Mouse (Mus musculus) left cerebral cortex, postnatal 25 days (tissue): ENCODE measurements around the gene Prr36. TPM values are rescaled to one million over a fixed set of nuclear protein-coding genes. Genes with fewer than 3 reads are reported as not detected.
"Not testable (repeated sequence)": the region's sequence is repeated elsewhere in the genome, so short reads cannot be mapped to it uniquely, and the experiment has no call there.

Experiments
- DNase-seq, 2 experiments: peaks; one replicate each; pipeline ENCODE4 v3.0.0; 2022; ENCODE audit warnings: low spot score in 2 of 2, mixed read lengths in 1 of 2
- intact Hi-C: fragments of 180-260 bp; cut with DNase I; formaldehyde crosslinking; loops from one replicate; pipeline ENCODE4 v1.15.1; 2025
- total RNA-seq, 2 experiments: library from RNA; stranded (reverse); gene quantifications; 2 replicates each; pipeline ENCODE4 v1.2.3; 2021

The Prr36 gene
- total RNA-seq, result 10 to 100 TPM; 37.7 to 41.3 TPM

- intact Hi-C loops, result loop anchor here (2.0 to 5.0 kb wide), 2 partner anchors 22 to 40 kb away; partner anchors contain the start of genes Ctxn1, Gm49320 and Map2k7
- peak; percentile 70 to 71 for DNase-seq
These were observed at the start of gene Prr36 for GRCm38 (mm10) chr8:4216791-4217621. Gene Prr36 (minus strand): TSS chr8:4217459.

- DNase-seq, result peak in 1 of 2 experiments; percentile 53
These were observed 48.1 kb upstream of the Prr36 start for GRCm38 (mm10) chr8:4265160-4265914.

GRCm38 (mm10) chr8:4263105-4263791 is 46.0 kb upstream of the Prr36 start:
- peak in 1 of 2 experiments; percentile 88 for DNase-seq
- intact Hi-C loops, result loop anchor here (10.0 kb wide), 1 partner anchor 142 kb away; no protein-coding TSS in a partner anchor

More at GRCm38 (mm10) chr8:4265160-4265914, 48.1 kb upstream of the Prr36 start:
- intact Hi-C loops, result loop anchor here (10.0 kb wide), 1 partner anchor 139 kb away; no protein-coding TSS in a partner anchor

- DNase-seq, result no peak
- intact Hi-C loops, result loop anchor here (5.0 to 10.0 kb wide), 3 partner anchors 42 to 418 kb away; partner anchors contain the start of gene Prr36
These were observed 42.5 kb upstream of the Prr36 start for GRCm38 (mm10) chr8:4259805-4260170.

GRCm38 (mm10) chr8:4259125-4259804 is 42.0 kb upstream of the Prr36 start, which contains the start of gene Ctxn1:
Gene Ctxn1 (minus strand): TSS chr8:4259274.
- intact Hi-C loops, result loop anchor here (5.0 kb wide), 2 partner anchors 42 to 418 kb away; partner anchors contain the start of gene Prr36
- peak; percentile 91 to 94 for DNase-seq

- intact Hi-C loops, result loop anchor here (5.0 kb wide), 2 partner anchors 41 to 419 kb away; partner anchors contain the start of gene Prr36
These were observed 41.4 kb upstream of the Prr36 start for GRCm38 (mm10) chr8:4258678-4259077.

GRCm38 (mm10) chr8:4258233-4258632 is 41.0 kb upstream of the Prr36 start:
- intact Hi-C loops, result loop anchor here (5.0 kb wide), 2 partner anchors 41 to 419 kb away; partner anchors contain the start of gene Prr36
- peak; percentile 77 to 86 for DNase-seq

More at GRCm38 (mm10) chr8:4258678-4259077, 41.4 kb upstream of the Prr36 start:
- peak in 1 of 2 experiments; percentile 56 for DNase-seq

GRCm38 (mm10) chr8:4257350-4257749 is 40.1 kb upstream of the Prr36 start:
- DNase-seq, result no peak

GRCm38 (mm10) chr8:4256911-4257310 is 39.7 kb upstream of the Prr36 start:
- intact Hi-C loops, result loop anchor here (5.0 kb wide), 2 partner anchors 40 to 420 kb away; partner anchors contain the start of gene Prr36

More at GRCm38 (mm10) chr8:4257350-4257749, 40.1 kb upstream of the Prr36 start:
- intact Hi-C loops, result loop anchor here (5.0 kb wide), 2 partner anchors 40 to 420 kb away; partner anchors contain the start of gene Prr36

GRCm38 (mm10) chr8:4255471-4255870 is 38.2 kb upstream of the Prr36 start:
- intact Hi-C loops, result loop anchor here (5.0 kb wide), 2 partner anchors 38 to 422 kb away; partner anchors contain the start of gene Prr36
- not testable (repeated sequence) for DNase-seq

More at GRCm38 (mm10) chr8:4256911-4257310, 39.7 kb upstream of the Prr36 start:
- peak; percentile 82 to 98 for DNase-seq

- intact Hi-C loops, result loop anchor here (5.0 kb wide), 1 partner anchor 118 kb away; no protein-coding TSS in a partner anchor
- peak in 1 of 2 experiments; percentile 79 for DNase-seq
These were observed 36.7 kb upstream of the Prr36 start for GRCm38 (mm10) chr8:4254001-4254400.

GRCm38 (mm10) chr8:4252934-4253841 is 35.9 kb upstream of the Prr36 start, which contains the start of gene Snapc2:
Gene Snapc2 (plus strand): TSS chr8:4253080.
- DNase-seq, result peak; percentile 96 to 97
- intact Hi-C loops, result loop anchor here (2.0 to 5.0 kb wide), 3 partner anchors 14 to 119 kb away; partner anchors contain the start of genes Ccl25, Elavl1, Gm49320 and Map2k7

GRCm38 (mm10) chr8:4252116-4252760 is 35.0 kb upstream of the Prr36 start:
- intact Hi-C loops, result loop anchor here (2.0 to 5.0 kb wide), 3 partner anchors 13 to 120 kb away; partner anchors contain the start of genes Ccl25, Elavl1, Gm49320 and Map2k7
- no peak for DNase-seq

GRCm38 (mm10) chr8:4250306-4250970 is 33.2 kb upstream of the Prr36 start:
- intact Hi-C loops, result loop anchor here (5.0 kb wide), 1 partner anchor 122 kb away; no protein-coding TSS in a partner anchor

GRCm38 (mm10) chr8:4249213-4249612 is 32.0 kb upstream of the Prr36 start:
- intact Hi-C loops, result no loop called here

More at GRCm38 (mm10) chr8:4250306-4250970, 33.2 kb upstream of the Prr36 start:
- DNase-seq, result peak; percentile 82 to 88

More at GRCm38 (mm10) chr8:4249213-4249612, 32.0 kb upstream of the Prr36 start:
- no peak for DNase-seq
